Mouse (Mus musculus) C2C12 (cell line): ENCODE data around the gene Macc1. TPM values are rescaled to one million over a fixed set of nuclear protein-coding genes. Genes with fewer than 3 reads are reported as not detected.

ENCODE experiments used
- H3K27me3 ChIP-seq: one replicate; pipeline ENCODE4 v1.6.1; 2011; ENCODE audit not compliant: control insufficient read depth, insufficient read depth, insufficient read length
- H3K36me3 ChIP-seq: one replicate; pipeline ENCODE4 v1.6.1; 2011; ENCODE audit not compliant: control insufficient read depth, insufficient read depth
- H3K4me3 ChIP-seq: one replicate; pipeline ENCODE4 v1.5.1; 2011; ENCODE audit warnings: mild to moderate bottlenecking, control low read depth; ENCODE audit not compliant: poor library complexity, insufficient read depth, severe bottlenecking
- H3K79me2 ChIP-seq: one replicate; pipeline ENCODE4 v1.6.1; 2011; ENCODE audit not compliant: control insufficient read depth, insufficient read depth
- H3K79me3 ChIP-seq: one replicate; pipeline ENCODE4 v1.6.1; 2011; ENCODE audit warnings: low read depth, control low read depth
- H3ac ChIP-seq: one replicate; pipeline ENCODE3; 2011; ENCODE audit warnings: low read depth; ENCODE audit not compliant: control insufficient read depth, insufficient read length
- CEBPB ChIP-seq: IDR thresholded peaks from one replicate; pipeline ENCODE4 v1.6.1; 2011; ENCODE audit warnings: low read depth, mild to moderate bottlenecking, control low read depth, moderate library complexity
- CTCF ChIP-seq: IDR thresholded peaks from one replicate; pipeline ENCODE4 v1.5.1; 2011; ENCODE audit not compliant: control insufficient read depth, insufficient read depth, insufficient read length
- FOSL1 ChIP-seq: IDR thresholded peaks from one replicate; pipeline ENCODE4 v1.8.0; 2011; ENCODE audit warnings: mild to moderate bottlenecking, low read length; ENCODE audit not compliant: poor library complexity, insufficient read depth, severe bottlenecking
- MAX ChIP-seq: IDR thresholded peaks from one replicate; pipeline ENCODE4 v1.6.1; 2011; ENCODE audit warnings: mild to moderate bottlenecking, control low read depth
- MYOD1 ChIP-seq: IDR thresholded peaks from one replicate; pipeline ENCODE4 v1.6.1; 2011; ENCODE audit warnings: low read depth; ENCODE audit not compliant: control insufficient read depth, insufficient read length
- MYOG ChIP-seq: IDR thresholded peaks from one replicate; pipeline ENCODE4 v1.6.1; 2011; ENCODE audit not compliant: control insufficient read depth, insufficient read length; ENCODE audit errors: extremely low read depth
- USF1 ChIP-seq: IDR thresholded peaks from one replicate; pipeline ENCODE4 v1.6.1; 2011; ENCODE audit warnings: low read depth, mild to moderate bottlenecking, control low read depth, moderate library complexity
- polyA plus RNA-seq: library from polyadenylated mRNA; unstranded; fragments of >200 nt; fragmentation: generic; extraction: Trizol; gene quantifications from one replicate; pipeline ENCODE4 v1.2.1, GENCODE M21; 2012; ENCODE audit warnings: missing spikeins

The Macc1 gene
- polyA plus RNA-seq, 1 experiment = 0.39 TPM

GRCm38 (mm10) chr12:119470260-119470659 is 156.2 kb downstream of the Macc1 start:
- Histone ChIP-seq H3K79me3 (no peaks in the 10 kb centered on the region), H3K79me2 (no peaks in the 10 kb centered on the region), H3K4me3 (no peak overlapping the region), H3ac (no peak overlapping the region), H3K27me3 (no peaks in the 10 kb centered on the region), H3K36me3 (no peaks in the 10 kb centered on the region)
- TF ChIP-seq MYOD1 (no peak), CTCF (no peak), MAX (no peak), FOSL1 (no peak), CEBPB (no peak), USF1 (no peak), MYOG (no peak)

GRCm38 (mm10) chr12:119483296-119483695 is 169.2 kb downstream of the Macc1 start:
- Histone ChIP-seq H3K79me3 (no peaks in the 10 kb centered on the region), H3ac (no peak overlapping the region), H3K36me3 (no peaks in the 10 kb centered on the region), H3K79me2 (no peaks in the 10 kb centered on the region), H3K4me3 (no peak overlapping the region), H3K27me3 (no peaks in the 10 kb centered on the region)
- TF ChIP-seq CEBPB (no peak), FOSL1 (no peak), MAX (no peak), USF1 (no peak)

GRCm38 (mm10) chr12:119483922-119484631 is 170.0 kb downstream of the Macc1 start:
- Histone ChIP-seq H3K79me3 (no peaks in the 10 kb centered on the region), H3K4me3 (no peak overlapping the region), H3K36me3 (no peaks in the 10 kb centered on the region), H3ac (no peak overlapping the region), H3K27me3 (no peaks in the 10 kb centered on the region), H3K79me2 (no peaks in the 10 kb centered on the region)
- no peak for TF ChIP-seq USF1
- no peak for TF ChIP-seq MAX

- TF ChIP-seq FOSL1 = no peak
- TF ChIP-seq MYOD1 = no peak
- Histone ChIP-seq H3K79me3 (no peaks in the 10 kb centered on the region), H3K4me3 (no peak overlapping the region), H3ac (no peak overlapping the region), H3K36me3 (no peaks in the 10 kb centered on the region), H3K79me2 (no peaks in the 10 kb centered on the region), H3K27me3 (no peaks in the 10 kb centered on the region)
These were observed 197.1 kb downstream of the Macc1 start for GRCm38 (mm10) chr12:119511145-119511544.

Other genes with a start within 250 kb of the Macc1 start
- 0.59 TPM for gene Itgb8, start 75.5 kb upstream of the Macc1 start, polyA plus RNA-seq